Mouse (Mus musculus) heart, embryonic 10.5 days (tissue): ENCODE data around the gene Acsbg1. TPM values are rescaled to one million over a fixed set of nuclear protein-coding genes. Genes with fewer than 3 reads are reported as not detected.

Experiments
- DNase-seq: peaks from one replicate; pipeline ENCODE4 v3.0.0-alpha.2; 2017; ENCODE audit warnings: low spot score
- H3K27ac ChIP-seq: fragments of 300-500 bp; sonication (generic); 2 replicates; pipeline ENCODE4 v1.5.1; 2016; ENCODE audit warnings: mild to moderate bottlenecking
- H3K27me3 ChIP-seq: fragments of 300-500 bp; sonication (generic); 2 replicates; pipeline ENCODE4 v1.6.1; 2016; ENCODE audit warnings: mild to moderate bottlenecking; ENCODE audit not compliant: poor library complexity, insufficient read depth, severe bottlenecking
- H3K36me3 ChIP-seq: fragments of 300-500 bp; sonication (generic); 2 replicates; pipeline ENCODE4 v1.6.1; 2016; ENCODE audit warnings: mild to moderate bottlenecking, moderate library complexity
- H3K4me1 ChIP-seq: fragments of 300-500 bp; sonication (generic); 2 replicates; pipeline ENCODE4 v1.6.1; 2016; ENCODE audit warnings: mild to moderate bottlenecking
- H3K4me3 ChIP-seq: fragments of 300-500 bp; sonication (generic); 2 replicates; pipeline ENCODE4 v1.5.1; 2016; ENCODE audit warnings: mild to moderate bottlenecking, moderate library complexity
- H3K9me3 ChIP-seq: fragments of 300-500 bp; sonication (generic); 2 replicates; pipeline ENCODE4 v1.6.1; 2016; ENCODE audit warnings: mild to moderate bottlenecking, moderate library complexity
- WGBS: fragments of 180-500 bp; shearing (Covaris S2); methylation state at CpG from one replicate; pipeline ENCODE4 v1.1.7; 2016; 5-methylcytosine and 5-hydroxymethylcytosine counted together
- polyA plus RNA-seq: library from polyadenylated mRNA; unstranded; fragments of >200 nt; fragmentation: Nextera tagmentation; extraction: Ambion mirVana; gene quantifications from 2 replicates; pipeline ENCODE4 v1.2.1, GENCODE M21; 2016

Gene Acsbg1
- polyA plus RNA-seq, 1 experiment from 2014 or later, result 0.48 TPM

DNA sequence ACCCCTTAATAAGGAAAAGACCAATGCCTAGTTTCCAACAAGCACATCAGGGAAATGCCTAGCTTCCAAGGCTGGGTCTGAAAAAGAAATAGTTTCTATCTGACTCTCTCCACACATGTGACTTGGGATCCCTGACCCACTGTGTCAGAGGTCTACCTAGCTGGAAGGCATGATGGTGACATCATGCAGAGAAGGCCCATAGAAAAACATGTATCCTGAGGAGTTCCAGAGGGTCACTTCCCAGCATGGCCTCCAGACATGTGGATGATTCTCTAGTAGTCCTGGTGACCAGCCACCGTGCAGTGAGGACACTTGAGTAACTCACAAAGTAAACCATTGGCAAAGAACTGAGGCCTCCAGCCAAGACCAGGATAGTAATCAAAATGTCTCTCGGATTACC, 5.8 kb downstream of the Acsbg1 start:
- H3K27me3 ChIP-seq, result no peaks in the 10 kb centered on the region
- 84% methylated on average over 2 of the region's 2 CpGs for WGBS
- no peaks in the 10 kb centered on the region for H3K4me1 ChIP-seq
- H3K4me3 ChIP-seq, result no peak overlapping the region
- DNase-seq, result no peak
- no peak overlapping the region for H3K27ac ChIP-seq
- no peaks in the 10 kb centered on the region for H3K36me3 ChIP-seq
- no peaks in the 10 kb centered on the region for H3K9me3 ChIP-seq

DNA sequence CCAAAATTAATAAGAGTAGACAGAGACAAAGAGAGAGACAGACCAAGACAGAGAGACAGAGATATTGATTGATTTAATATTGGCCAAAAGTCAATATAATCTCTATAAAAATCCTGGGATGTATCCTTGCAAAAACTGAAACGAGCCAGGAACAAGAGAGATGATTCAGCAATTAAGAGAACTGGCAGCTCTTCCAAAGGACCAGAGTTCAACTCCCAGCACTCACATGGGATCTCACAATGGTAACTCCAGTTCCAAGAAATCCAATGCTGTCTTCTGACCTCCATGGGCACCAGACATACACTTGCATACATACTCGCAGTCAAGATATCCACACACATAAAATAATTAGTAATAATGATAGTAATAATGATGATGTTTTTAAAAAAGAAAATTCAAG, 8.9 kb downstream of the Acsbg1 start:
- no peak for DNase-seq
- H3K27ac ChIP-seq, result no peak overlapping the region
- no peaks in the 10 kb centered on the region for H3K4me1 ChIP-seq
- WGBS, result 68% methylated on average over 2 of the region's 2 CpGs
- no peaks in the 10 kb centered on the region for H3K27me3 ChIP-seq
- H3K36me3 ChIP-seq, result no peaks in the 10 kb centered on the region
- H3K9me3 ChIP-seq, result no peaks in the 10 kb centered on the region
- no peak overlapping the region for H3K4me3 ChIP-seq

DNA sequence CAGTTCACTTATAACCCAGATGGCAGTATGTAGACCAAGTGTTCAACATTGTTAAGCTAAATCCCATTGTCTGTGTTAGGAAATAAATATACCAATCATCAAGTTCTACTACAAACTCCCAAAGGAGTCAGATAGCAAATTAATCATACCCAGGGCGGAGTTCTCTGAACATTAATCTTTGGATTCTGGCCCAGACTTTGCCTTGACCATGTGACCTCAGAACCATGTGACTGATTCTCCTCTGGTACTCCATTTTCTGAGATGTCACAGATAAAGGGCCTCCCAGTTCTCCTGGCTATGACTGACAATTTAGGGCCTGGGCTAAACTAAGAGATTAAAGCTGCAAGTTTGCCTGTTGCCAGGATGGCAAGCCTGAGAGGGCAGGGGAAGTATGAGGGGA, 12.3 kb downstream of the Acsbg1 start:
- DNase-seq, result no peak
- Histone ChIP-seq H3K27ac (no peak overlapping the region), H3K36me3 (no peaks in the 10 kb centered on the region), H3K27me3 (peaks cover 12% of the 10 kb centered on the region; the same call in 1 of the 2 replicates), H3K9me3 (no peaks in the 10 kb centered on the region), H3K4me1 (no peaks in the 10 kb centered on the region), H3K4me3 (no peak overlapping the region)
- 91% methylated on average over 1 of the region's 1 CpGs for WGBS

DNA sequence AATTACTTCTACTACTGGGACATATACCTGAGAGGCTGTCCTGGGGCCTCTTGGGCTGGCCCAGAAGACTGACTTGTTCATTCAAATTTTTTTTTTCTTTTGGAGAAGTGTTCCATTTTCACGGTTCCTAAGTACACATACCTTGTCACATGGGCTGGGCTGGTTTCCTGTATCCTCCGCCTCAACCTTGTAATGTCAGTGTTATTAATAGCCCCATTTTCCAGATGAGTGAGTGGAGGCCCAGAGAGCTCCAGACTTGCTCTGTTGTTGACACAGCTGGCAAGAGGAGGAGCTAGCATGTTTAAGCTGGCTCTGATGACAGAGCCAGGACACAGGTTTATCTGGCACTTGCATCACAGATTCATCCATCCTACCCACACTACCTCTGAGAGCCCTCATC, 14.2 kb downstream of the Acsbg1 start:
- Histone ChIP-seq H3K36me3 (no peaks in the 10 kb centered on the region), H3K27ac (no peak overlapping the region), H3K4me1 (0 out of 2 replicates have a peak, but pooled peaks cover under 1% of the 10 kb centered on the region), H3K4me3 (no peak overlapping the region), H3K9me3 (no peaks in the 10 kb centered on the region), H3K27me3 (peaks cover 12% of the 10 kb centered on the region; the same call in 1 of the 2 replicates)
- WGBS, result 67% methylated on average over 2 of the region's 2 CpGs
- DNase-seq, result no peak

DNA sequence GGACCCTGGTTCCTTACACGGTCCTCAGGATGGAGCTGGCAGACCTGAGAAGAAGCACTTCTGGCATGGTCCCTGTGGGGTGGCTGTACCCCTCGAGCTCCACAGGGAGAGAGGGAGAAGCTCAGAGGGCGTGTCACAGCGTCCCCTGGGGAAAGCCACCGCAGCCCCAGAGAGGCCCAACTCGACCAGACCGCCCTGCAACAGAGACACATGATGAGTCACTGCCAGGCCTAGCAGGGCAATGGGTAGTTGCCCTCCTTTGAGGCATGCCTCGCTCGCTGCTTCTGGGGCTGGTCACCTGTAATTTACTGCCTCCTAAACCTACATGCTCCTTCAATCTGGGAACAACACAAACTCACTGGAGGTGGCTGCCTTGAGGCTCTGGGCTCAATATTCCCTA, 15.4 kb downstream of the Acsbg1 start:
- Histone ChIP-seq H3K36me3 (no peaks in the 10 kb centered on the region), H3K4me1 (0 out of 2 replicates have a peak, but pooled peaks cover 5% of the 10 kb centered on the region), H3K27ac (no peak overlapping the region), H3K4me3 (no peak overlapping the region), H3K9me3 (no peaks in the 10 kb centered on the region), H3K27me3 (peaks cover 12% of the 10 kb centered on the region; the same call in 1 of the 2 replicates)
- 68% methylated on average over 9 of the region's 9 CpGs for WGBS
- DNase-seq, result no peak

DNA sequence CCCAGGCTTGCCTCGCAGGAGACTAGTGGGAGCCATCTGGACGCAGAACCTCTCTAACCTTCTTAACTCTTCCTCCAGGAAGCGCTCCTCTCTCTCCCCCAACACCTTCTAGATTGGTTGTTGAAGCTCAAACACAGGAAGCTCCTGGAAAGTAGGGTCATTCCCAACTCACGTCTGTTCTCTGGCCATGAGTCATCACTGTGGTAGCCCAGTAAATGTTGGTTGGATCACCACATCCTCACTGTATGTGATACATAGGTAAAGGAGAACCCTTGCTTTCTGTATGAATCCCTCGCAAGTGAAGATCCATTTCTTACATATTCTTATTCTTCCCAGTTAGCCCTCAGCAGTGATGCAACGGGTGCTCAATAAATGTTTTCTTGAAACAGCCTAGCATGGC, 16.1 kb downstream of the Acsbg1 start:
- 0 out of 2 replicates have a peak, but pooled peaks cover 5% of the 10 kb centered on the region for H3K4me1 ChIP-seq
- peaks cover 12% of the 10 kb centered on the region; the same call in 1 of the 2 replicates for H3K27me3 ChIP-seq
- 76% methylated on average over 6 of the region's 6 CpGs for WGBS
- H3K9me3 ChIP-seq, result no peaks in the 10 kb centered on the region
- no peak for DNase-seq
- no peak overlapping the region for H3K27ac ChIP-seq
- H3K4me3 ChIP-seq, result no peak overlapping the region
- H3K36me3 ChIP-seq, result no peaks in the 10 kb centered on the region

DNA sequence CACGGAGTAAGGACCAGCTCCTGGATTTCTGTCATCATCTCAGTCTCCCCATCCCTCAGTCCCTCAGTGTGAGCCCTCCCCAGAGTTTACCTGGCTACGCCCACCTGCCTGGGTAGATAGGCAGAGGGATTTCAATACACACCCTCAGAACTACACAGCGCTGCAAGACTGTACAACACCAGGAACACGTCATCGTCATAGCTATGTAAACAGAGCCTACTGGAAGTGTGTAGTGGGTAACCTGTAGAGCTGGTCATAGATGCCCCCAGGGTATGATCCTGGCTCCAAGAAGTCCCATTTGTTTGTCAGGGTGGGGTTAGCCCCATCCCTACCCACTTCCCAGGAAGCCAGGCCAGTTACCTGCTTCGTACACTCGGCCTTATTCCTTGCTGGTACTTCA, 18.5 kb downstream of the Acsbg1 start:
- WGBS, result 90% methylated on average over 7 of the region's 7 CpGs
- no peaks in the 10 kb centered on the region for H3K9me3 ChIP-seq

DNA sequence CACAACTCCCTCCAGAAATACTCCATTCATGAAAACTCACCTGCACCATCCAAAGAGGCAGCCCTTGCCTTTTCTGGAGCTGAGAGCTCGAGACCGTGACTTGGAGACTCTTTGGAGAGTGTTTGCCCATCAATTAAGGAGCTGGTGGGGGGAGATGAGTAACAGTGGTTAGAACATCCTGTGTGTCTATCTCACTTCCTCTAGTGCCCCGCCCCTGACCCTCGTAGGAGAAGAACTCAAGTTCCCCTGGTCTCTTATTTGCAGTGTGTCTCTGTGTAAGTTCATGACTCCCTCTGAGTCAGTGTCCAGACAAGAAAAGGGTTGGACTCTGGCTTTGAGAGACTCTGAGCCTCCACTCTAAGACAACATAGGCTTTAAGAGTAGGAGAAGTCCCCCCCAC, 19.1 kb downstream of the Acsbg1 start:
- Histone ChIP-seq H3K36me3 (no peaks in the 10 kb centered on the region), H3K9me3 (no peaks in the 10 kb centered on the region), H3K4me3 (no peak overlapping the region), H3K27me3 (peaks cover 12% of the 10 kb centered on the region; the same call in 1 of the 2 replicates), H3K4me1 (peaks cover 14% of the 10 kb centered on the region; the same call in 1 of the 2 replicates), H3K27ac (no peak overlapping the region)
- 58% methylated on average over 4 of the region's 4 CpGs for WGBS
- DNase-seq, result no peak

More for the DNA sequence above, 18.5 kb downstream of the Acsbg1 start:
- no peak overlapping the region for H3K27ac ChIP-seq
- DNase-seq, result no peak
- no peaks in the 10 kb centered on the region for H3K36me3 ChIP-seq
- no peak overlapping the region for H3K4me3 ChIP-seq
- peaks cover 10% of the 10 kb centered on the region; the same call in 1 of the 2 replicates for H3K4me1 ChIP-seq
- H3K27me3 ChIP-seq, result peaks cover 12% of the 10 kb centered on the region; the same call in 1 of the 2 replicates

DNA sequence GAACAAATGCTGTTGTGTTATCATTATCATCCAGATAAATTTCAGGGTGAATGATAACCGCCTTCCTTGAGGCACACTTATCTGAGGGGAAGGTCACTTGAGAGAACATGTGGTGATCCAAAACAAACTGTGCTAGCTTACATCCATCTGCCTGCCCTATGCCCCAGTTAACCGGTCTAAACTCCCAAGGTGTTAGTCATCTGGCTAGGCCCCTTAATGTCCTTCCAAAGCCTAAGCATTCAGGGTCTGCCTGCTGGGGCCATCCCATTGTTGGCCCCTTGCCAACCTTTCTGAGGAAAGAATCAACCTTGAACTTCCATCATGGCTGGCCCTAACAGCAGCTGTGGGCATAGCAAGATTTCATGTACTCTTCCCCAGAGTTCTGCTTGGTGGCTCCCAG, 19.5 kb downstream of the Acsbg1 start:
- peaks cover 11% of the 10 kb centered on the region; the same call in 1 of the 2 replicates for H3K27me3 ChIP-seq
- WGBS, result 66% methylated on average over 2 of the region's 2 CpGs
- H3K27ac ChIP-seq, result no peak overlapping the region
- no peaks in the 10 kb centered on the region for H3K9me3 ChIP-seq
- H3K36me3 ChIP-seq, result no peaks in the 10 kb centered on the region
- no peak overlapping the region for H3K4me3 ChIP-seq
- DNase-seq, result no peak
- H3K4me1 ChIP-seq, result peaks cover 14% of the 10 kb centered on the region; the same call in 1 of the 2 replicates

DNA sequence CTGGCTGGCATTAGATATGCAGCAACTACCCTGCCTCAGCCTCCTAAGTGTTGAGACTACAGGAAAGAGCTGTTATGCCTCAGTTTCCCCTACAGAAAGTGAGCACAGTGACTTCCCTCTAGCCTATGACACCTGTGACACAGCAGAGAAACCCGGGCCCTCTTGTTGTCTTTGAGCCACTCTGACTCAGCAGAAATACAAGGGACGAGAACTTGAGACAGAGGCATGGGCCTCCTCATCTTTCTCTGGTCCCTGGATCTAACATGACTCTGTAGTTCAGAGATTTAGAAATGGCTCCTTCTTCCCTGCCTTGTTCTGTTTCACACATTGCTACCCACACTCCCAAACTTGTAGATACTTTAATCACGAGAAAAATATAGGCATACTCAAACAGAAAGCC, 20.1 kb downstream of the Acsbg1 start:
- H3K4me3 ChIP-seq, result no peak overlapping the region
- H3K36me3 ChIP-seq, result no peaks in the 10 kb centered on the region
- no peak overlapping the region for H3K27ac ChIP-seq
- peaks cover 6% of the 10 kb centered on the region; the same call in 1 of the 2 replicates for H3K27me3 ChIP-seq
- 78% methylated on average over 3 of the region's 3 CpGs for WGBS
- no peak for DNase-seq
- H3K4me1 ChIP-seq, result peaks cover 14% of the 10 kb centered on the region; the same call in 1 of the 2 replicates
- no peaks in the 10 kb centered on the region for H3K9me3 ChIP-seq

DNA sequence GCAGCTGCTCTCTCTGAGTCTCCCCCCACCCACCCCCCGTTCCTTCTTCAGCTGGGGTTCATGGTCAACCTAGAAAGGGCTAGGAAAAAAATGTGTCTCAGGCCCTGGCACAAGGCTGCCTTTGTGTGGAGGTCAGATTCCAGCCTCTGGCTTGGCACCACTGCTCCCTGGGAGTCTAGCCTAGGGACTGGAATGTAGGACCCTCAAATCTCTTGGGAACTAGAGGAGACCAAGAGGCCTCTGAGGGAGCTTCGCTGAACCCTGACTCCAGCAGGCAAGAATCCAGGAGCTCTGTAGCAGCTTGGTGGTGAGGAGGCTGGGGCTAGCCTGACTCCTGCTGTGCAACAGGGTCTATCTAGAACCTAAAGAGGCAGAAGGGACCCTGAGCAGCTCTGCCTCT, 22.5 kb downstream of the Acsbg1 start:
- Histone ChIP-seq H3K27ac (no peak overlapping the region), H3K9me3 (no peaks in the 10 kb centered on the region), H3K4me3 (no peak overlapping the region), H3K27me3 (no peaks in the 10 kb centered on the region), H3K4me1 (peaks cover 17% of the 10 kb centered on the region), H3K36me3 (no peaks in the 10 kb centered on the region)
- 38% methylated on average over 2 of the region's 2 CpGs for WGBS
- DNase-seq, result no peak

DNA sequence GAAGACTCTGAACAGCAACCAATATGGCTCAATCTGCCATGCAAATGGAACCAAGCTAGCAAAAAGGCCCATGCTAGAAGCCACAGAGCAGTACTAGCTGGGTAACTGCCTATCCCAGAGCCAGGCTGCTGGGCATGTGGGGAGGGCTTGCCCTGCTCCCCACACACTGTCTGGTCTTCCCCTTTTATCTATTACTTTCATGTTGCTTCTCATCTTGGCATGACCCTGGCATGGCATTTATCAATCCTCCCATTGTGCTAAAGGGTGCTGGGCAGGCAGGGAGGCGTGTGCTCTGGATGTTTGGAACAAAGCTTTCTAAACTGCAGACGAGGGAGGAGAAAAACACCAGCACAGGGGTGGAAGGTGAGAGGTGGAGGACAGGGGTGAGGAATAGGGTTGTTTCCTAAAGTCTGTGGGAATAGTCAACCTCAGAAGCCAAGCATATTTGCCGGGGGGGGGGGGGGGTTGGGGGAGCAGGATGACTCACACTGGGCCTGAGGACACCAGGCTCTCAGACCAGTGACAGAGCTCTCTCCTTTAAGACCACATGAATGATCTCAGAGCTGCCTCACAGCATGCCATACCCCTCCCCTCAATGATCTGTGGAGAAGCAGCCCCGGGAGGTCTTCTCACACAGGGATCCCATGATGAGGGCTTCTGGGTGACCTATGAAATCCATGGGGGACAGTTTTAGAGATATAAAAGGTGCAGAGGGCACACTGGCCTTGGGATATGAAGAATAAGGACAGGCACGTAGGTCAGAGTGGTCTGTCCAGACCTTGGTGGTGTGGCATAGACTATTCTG, 24.0 kb downstream of the Acsbg1 start:
- WGBS, result 51% methylated on average over 5 of the region's 5 CpGs
- no peak for DNase-seq
- Histone ChIP-seq H3K9me3 (no peaks in the 10 kb centered on the region), H3K27ac (no peak overlapping the region), H3K27me3 (no peaks in the 10 kb centered on the region), H3K4me1 (peaks cover 24% of the 10 kb centered on the region), H3K36me3 (no peaks in the 10 kb centered on the region), H3K4me3 (no peak overlapping the region)

DNA sequence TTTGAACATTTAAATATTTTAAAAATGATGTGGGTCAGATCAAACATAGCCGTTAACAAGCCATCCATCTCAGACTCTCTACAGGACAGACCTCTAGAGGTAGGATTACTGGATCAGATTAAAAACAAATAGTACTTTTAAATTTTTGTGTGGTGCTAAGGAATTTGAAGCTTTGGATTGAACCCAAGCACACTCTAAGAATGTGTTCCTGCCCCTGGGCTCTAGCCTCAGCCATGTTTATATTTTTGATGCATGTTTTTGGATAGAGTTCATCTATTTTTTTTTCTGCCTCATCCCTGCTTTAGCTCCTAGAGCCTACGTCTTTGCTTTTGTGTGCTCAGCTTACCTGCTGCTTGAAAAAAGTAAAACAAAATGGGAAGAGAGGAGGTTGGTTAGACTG, 28.3 kb downstream of the Acsbg1 start:
- DNase-seq, result no peak
- 84% methylated on average over 2 of the region's 2 CpGs for WGBS
- H3K4me3 ChIP-seq, result no peak overlapping the region
- no peak overlapping the region for H3K27ac ChIP-seq
- H3K4me1 ChIP-seq, result peaks cover 20% of the 10 kb centered on the region
- no peaks in the 10 kb centered on the region for H3K36me3 ChIP-seq
- H3K9me3 ChIP-seq, result no peaks in the 10 kb centered on the region
- H3K27me3 ChIP-seq, result no peaks in the 10 kb centered on the region
